Mouse (Mus musculus): ENCODE measurements at regions not wholly inside any gene's neighbourhood (a gene's known extent, or its start where the extent isn't known, plus 50 kb on each side); places are given as distances from the start of the nearest gene placed in this dataset.
A peak's percentile ranks its signal among the peaks of the same experiment; 100 is the strongest.
"Not testable (repeated sequence)": the region's sequence is repeated elsewhere in the genome, so short reads cannot be mapped to it uniquely, and the experiment has no call there.

DNA sequence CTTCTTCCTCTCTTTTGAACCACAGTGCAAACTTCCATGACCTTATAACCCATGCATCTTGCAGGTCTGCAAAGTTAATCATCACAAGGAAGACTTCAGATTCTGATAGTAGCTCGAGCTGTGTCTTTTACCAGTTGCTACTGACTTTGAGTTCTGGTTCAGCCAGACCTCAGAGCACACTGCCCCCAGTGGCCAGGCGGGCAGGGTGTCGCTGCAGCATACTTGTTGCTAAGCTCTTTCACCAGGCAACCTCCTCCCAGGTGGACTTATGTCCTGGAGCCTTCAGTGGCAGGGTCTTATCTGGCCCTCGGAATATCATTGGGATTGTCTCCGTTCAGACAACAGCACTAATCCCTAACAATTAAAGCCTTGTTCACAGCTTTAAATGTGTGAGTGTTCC lies 146.7 kb upstream of the Trpc7 start:
- Histone ChIP-seq H3K36me3 (no peaks in the 10 kb centered on the region), H3K4me3 (no peak overlapping the region), H3K9me3 (no peaks in the 10 kb centered on the region), H3K4me2 (no peak overlapping the region), H3K9ac (no peak overlapping the region), H3K4me1 (replicated peaks) (no peaks in the 10 kb centered on the region), H3K27ac (replicated peaks) (no peak overlapping the region), H3K27me3 (no peaks in the 10 kb centered on the region)
- 80% methylated on average over 5 of the region's 5 CpGs for WGBS
- no peak for ATAC-seq (ENCODE audit: low FRiP score, low read depth)

DNA sequence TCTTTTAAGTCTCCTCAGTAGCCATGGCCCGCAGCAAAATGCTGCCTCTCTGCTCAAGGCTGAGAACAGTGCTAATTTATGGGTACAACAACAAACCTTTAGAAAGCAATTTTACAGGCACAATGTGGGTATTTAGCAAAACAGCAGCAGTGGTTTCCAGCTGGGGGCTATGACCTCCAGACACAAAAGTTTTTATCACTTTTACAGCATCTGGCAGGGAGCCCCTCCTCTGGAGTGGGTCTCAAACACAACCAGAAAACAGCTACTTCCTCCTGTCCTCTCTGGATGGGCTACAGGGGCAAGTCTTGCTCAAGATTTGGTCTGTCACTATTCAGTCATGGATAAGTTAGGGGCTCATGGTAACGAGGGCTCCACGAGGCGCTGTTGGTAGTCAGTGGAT lies 137.1 kb upstream of the Trpc7 start:
- 72% methylated on average over 4 of the region's 4 CpGs for WGBS
- no peaks in the 10 kb centered on the region for H3K27me3 ChIP-seq
- H3K36me3 ChIP-seq = no peaks in the 10 kb centered on the region
- ATAC-seq (ENCODE audit: low FRiP score, low read depth) = no peak
- H3K9me3 ChIP-seq = no peaks in the 10 kb centered on the region
- no peak overlapping the region for H3K4me2 ChIP-seq
- no peak overlapping the region for H3K4me3 ChIP-seq
- no peak overlapping the region for H3K27ac ChIP-seq (replicated peaks)
- H3K4me1 ChIP-seq (replicated peaks) = no peaks in the 10 kb centered on the region
- no peak overlapping the region for H3K9ac ChIP-seq

- Histone ChIP-seq H3K9me3 (no peaks in the 10 kb centered on the region), H3K27ac (replicated peaks) (peak overlapping the region; percentile 38; the same call in 1 of the 2 replicates), H3K27me3 (no peaks in the 10 kb centered on the region), H3K9ac (no peak overlapping the region), H3K4me1 (replicated peaks) (peaks cover 8% of the 10 kb centered on the region), H3K36me3 (no peaks in the 10 kb centered on the region), H3K4me2 (no peak overlapping the region), H3K4me3 (no peak overlapping the region)
- WGBS = 71% methylated on average over 11 of the region's 11 CpGs
- no peak for ATAC-seq (ENCODE audit: low FRiP score, low read depth)
Observed at GRCm38 (mm10) chr13:57017553-57018341, 122.0 kb upstream of the Trpc7 start.

DNA sequence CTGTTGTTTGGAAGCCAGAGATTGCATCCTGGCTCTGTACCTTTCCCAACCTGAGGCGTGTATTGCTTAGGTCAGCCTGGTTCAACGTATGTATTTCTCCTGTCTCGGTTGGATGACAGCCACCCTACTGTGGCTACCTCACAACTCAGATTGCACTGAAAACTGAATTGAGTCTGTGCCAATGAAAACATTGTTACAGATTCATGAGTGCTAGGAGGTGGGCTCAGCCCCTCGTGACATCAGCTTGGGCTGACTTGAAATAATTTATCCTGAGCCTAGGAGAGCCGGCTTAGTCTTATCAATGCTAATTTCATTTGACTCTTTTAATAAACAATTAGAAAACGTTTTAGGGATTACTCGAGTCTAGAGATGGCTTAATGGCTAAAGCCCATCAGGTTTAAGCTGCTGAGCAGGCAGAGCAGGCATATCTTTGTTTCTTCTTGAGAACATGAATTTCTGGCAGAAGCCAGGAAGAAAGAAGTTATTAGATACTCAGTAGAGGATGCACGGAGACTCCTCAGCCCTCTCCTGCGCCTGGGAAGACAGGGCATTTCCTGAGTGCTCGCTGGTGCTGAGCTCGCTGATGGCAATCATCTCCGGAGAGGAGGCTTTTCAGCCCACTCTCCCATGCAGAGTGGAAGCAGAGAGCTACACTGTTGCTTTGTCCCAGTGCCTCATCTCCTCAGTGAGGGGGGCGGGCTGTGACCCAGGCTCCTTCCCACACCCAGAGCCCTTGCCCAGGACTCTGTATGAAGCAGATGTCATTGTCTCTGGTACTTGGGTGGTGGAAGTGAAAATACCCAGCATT lies 120.9 kb upstream of the Trpc7 start:
- no peak for ATAC-seq (ENCODE audit: low FRiP score, low read depth)
- Histone ChIP-seq H3K9ac (no peak overlapping the region), H3K4me2 (no peak overlapping the region), H3K4me3 (no peak overlapping the region), H3K4me1 (replicated peaks) (peaks cover 8% of the 10 kb centered on the region), H3K9me3 (no peaks in the 10 kb centered on the region), H3K27ac (replicated peaks) (0 out of 2 replicates have a peak overlapping the region, but pooled peaks have one; percentile 45), H3K36me3 (no peaks in the 10 kb centered on the region), H3K27me3 (no peaks in the 10 kb centered on the region)
- WGBS = 48% methylated on average over 13 of the region's 13 CpGs

GRCm38 (mm10) chr13:57007236-57007635 lies 111.4 kb upstream of the Trpc7 start:
- H3K9ac ChIP-seq; H3K4me3 ChIP-seq; H3K4me2 ChIP-seq; H3K9me3 ChIP-seq; H3K27ac ChIP-seq (replicated peaks); H3K36me3 ChIP-seq; H3K27me3 ChIP-seq; ATAC-seq (ENCODE audit: low FRiP score, low read depth): not testable (repeated sequence)
- WGBS = 92% methylated on average over 8 of the region's 8 CpGs
- H3K4me1 ChIP-seq (replicated peaks) = peaks cover 13% of the 10 kb centered on the region

- H3K9me3 ChIP-seq = no peaks in the 10 kb centered on the region
- no peak overlapping the region for H3K4me3 ChIP-seq
- no peaks in the 10 kb centered on the region for H3K27me3 ChIP-seq
- H3K36me3 ChIP-seq = no peaks in the 10 kb centered on the region
- H3K4me2 ChIP-seq = no peak overlapping the region
- peak overlapping the region; percentile 39 for H3K27ac ChIP-seq (replicated peaks)
- peak; percentile 23; the same call in 1 of the 2 replicates for ATAC-seq (ENCODE audit: low FRiP score, low read depth)
- H3K4me1 ChIP-seq (replicated peaks) = peaks cover 13% of the 10 kb centered on the region
- no peak overlapping the region for H3K9ac ChIP-seq
- WGBS = 15% methylated on average over 8 of the region's 8 CpGs
Observed at GRCm38 (mm10) chr13:57003565-57004132, 107.9 kb upstream of the Trpc7 start.

DNA sequence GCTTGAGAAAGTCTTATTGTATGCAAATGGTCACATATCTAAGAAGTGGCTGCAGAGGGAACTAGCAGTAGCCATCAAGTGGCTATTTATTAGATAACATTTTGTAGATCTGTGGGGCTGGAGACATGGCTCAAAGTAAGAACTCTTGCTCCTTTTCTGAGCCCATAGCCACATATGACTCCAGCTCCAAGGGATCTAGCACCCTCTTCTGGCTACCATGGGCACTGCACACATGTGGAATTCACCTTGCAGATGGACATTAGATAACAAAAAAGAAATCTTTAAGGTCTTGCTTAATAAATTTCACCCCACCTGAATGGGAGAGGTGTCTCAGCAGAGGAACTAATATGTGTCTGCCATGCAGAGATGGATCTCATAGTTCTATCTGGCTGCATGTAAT lies 96.2 kb upstream of the Trpc7 start:
- no peak overlapping the region for H3K9ac ChIP-seq
- 0 out of 2 replicates have a peak overlapping the region, but pooled peaks have one; percentile 7 for H3K27ac ChIP-seq (replicated peaks)
- no peak overlapping the region for H3K4me3 ChIP-seq
- no peak overlapping the region for H3K4me2 ChIP-seq
- ATAC-seq (ENCODE audit: low FRiP score, low read depth) = no peak
- no peaks in the 10 kb centered on the region for H3K36me3 ChIP-seq
- no peaks in the 10 kb centered on the region for H3K9me3 ChIP-seq
- 0 out of 2 replicates have a peak, but pooled peaks cover 3% of the 10 kb centered on the region for H3K4me1 ChIP-seq (replicated peaks)
- no peaks in the 10 kb centered on the region for H3K27me3 ChIP-seq

DNA sequence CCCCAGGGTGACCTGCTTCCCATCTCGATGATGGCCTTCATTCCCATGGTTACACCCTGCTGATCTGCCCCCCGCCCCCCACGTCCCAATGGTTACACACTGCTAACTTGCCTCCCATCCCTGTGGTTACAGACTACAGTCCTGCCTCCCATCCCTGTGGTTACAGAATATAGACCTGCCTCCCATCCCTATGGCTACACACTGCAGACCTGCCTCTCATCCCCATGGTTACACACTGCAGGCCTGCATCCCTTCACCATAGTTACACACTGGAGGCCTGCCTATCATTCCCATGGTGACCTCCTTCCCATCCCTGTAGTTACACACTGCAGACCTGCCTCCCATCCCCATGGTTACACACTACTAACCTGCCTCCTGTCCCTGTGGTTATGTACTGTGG lies 78.3 kb upstream of the Trpc7 start:
- WGBS = 73% methylated on average over 3 of the region's 3 CpGs
- Histone ChIP-seq H3K9ac (no peak overlapping the region), H3K27me3 (no peaks in the 10 kb centered on the region), H3K4me3 (no peak overlapping the region), H3K36me3 (no peaks in the 10 kb centered on the region), H3K4me2 (no peak overlapping the region), H3K9me3 (no peaks in the 10 kb centered on the region), H3K4me1 (replicated peaks) (no peaks in the 10 kb centered on the region), H3K27ac (replicated peaks) (no peak overlapping the region)
- peak; percentile 38; the same call in 1 of the 2 replicates for ATAC-seq (ENCODE audit: low FRiP score, low read depth)

DNA sequence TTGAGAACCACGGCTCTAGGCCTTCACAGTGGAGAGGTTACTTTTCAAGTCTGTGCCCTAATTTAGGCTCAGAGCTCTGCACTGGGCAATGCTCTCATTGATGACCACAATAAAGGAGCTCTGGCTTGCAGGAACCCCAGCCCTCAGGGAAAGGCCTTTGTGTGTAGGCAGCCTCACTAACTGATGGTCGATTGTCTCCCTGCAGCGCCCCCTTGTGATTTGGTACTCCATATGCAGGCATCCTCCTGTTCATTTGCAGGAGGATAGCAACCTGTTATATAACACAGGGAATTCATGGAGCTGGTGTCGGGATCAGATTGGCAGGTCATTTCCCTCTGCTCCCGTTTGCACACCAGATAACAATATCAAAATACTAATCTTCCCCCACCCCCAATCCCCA lies 59.6 kb upstream of the Trpc7 start:
- Histone ChIP-seq H3K4me1 (replicated peaks) (no peaks in the 10 kb centered on the region), H3K4me2 (no peak overlapping the region), H3K36me3 (no peaks in the 10 kb centered on the region), H3K9ac (no peak overlapping the region), H3K27ac (replicated peaks) (no peak overlapping the region), H3K27me3 (no peaks in the 10 kb centered on the region), H3K9me3 (no peaks in the 10 kb centered on the region), H3K4me3 (no peak overlapping the region)
- 47% methylated on average over 5 of the region's 5 CpGs for WGBS
- no peak for ATAC-seq (ENCODE audit: low FRiP score, low read depth)

DNA sequence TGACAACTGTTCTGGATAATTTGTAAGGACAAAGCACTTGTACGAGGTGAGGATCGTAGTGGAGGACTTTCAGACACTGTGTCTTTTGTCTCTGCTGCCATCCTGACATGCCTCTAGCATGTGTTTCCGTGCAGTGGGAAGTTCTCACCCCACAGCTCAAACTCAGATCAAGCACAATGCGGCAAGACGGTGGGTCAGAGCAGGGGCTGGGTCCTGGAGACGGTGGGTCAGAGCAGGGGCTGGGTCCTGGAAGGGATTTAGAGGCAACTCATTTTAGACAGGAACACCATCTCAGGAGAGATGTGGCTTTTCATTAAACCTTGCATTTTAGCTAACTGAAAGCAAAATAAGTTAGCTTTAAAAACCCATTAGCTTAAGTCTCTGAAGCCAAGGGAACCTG lies 52.3 kb upstream of the Trpc7 start:
- Histone ChIP-seq H3K27me3 (no peaks in the 10 kb centered on the region), H3K4me2 (no peak overlapping the region), H3K4me3 (no peak overlapping the region), H3K4me1 (replicated peaks) (no peaks in the 10 kb centered on the region), H3K9ac (no peak overlapping the region), H3K36me3 (no peaks in the 10 kb centered on the region), H3K27ac (replicated peaks) (no peak overlapping the region), H3K9me3 (no peaks in the 10 kb centered on the region)
- 70% methylated on average over 6 of the region's 6 CpGs for WGBS
- ATAC-seq (ENCODE audit: low FRiP score, low read depth) = no peak

GRCm38 (mm10) chr13:56947266-56947665 lies 51.5 kb upstream of the Trpc7 start:
- Histone ChIP-seq H3K27ac (replicated peaks) (no peak overlapping the region), H3K9ac (no peak overlapping the region), H3K4me2 (no peak overlapping the region), H3K27me3 (no peaks in the 10 kb centered on the region), H3K9me3 (no peaks in the 10 kb centered on the region), H3K4me3 (no peak overlapping the region), H3K4me1 (replicated peaks) (no peaks in the 10 kb centered on the region), H3K36me3 (no peaks in the 10 kb centered on the region)
- 76% methylated on average over 7 of the region's 7 CpGs for WGBS
- no peak for ATAC-seq (ENCODE audit: low FRiP score, low read depth)

Data from hindbrain, embryonic 15.5 days (tissue).